Mouse (Mus musculus): ENCODE data around the gene Slc7a7. TPM values are rescaled to one million over a fixed set of nuclear protein-coding genes. Genes with fewer than 3 reads are reported as not detected.
A peak's percentile ranks its signal among the peaks of the same experiment; 100 is the strongest.

The Slc7a7 gene
- total and polyA plus RNA-seq, 3 experiments = 20.1 to 65.6 TPM; not detected in 1

DNA sequence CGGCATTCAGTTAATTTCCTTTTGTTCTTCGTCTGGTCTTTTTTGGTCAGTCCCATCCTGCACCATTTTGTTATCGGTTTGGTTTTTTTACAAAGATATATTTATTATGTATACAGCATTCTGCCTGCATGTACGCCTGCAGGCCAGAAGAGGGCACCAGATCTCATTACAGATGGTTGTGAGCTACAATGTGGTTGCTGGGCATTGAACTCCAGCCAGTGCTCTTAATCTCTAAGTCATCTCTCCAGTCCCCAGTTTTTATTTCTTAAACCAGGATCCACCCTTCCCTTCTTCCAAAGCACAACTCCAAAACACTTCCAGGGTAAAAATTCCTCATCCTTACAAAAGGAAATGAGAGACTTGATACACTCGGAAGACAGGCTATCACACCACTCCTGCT lies 5.8 kb upstream of the Slc7a7 start:
- TF ChIP-seq ETS1 (IDR thresholded peaks at IDR 0.05; ENCODE audit: low read depth, low read length) (peak; percentile 68; the same call in 1 of the 2 replicates), CHD1 (IDR thresholded peaks at IDR 0.05; ENCODE audit: low read depth, low read length) (no peak), KAT2A (conservative IDR thresholded peaks at IDR 0.05; ENCODE audit: low read depth, low read length) (no peak), TBP (IDR thresholded peaks at IDR 0.05; ENCODE audit: low read depth, low read length) (peak; percentile 74), HCFC1 (IDR thresholded peaks at IDR 0.05; ENCODE audit: low read depth, low read length) (0 out of 2 replicates have a peak, but pooled peaks have one; percentile 36), ZC3H11A (IDR thresholded peaks at IDR 0.05; ENCODE audit: low read depth, low read length) (peak; percentile 70), GATA1 (IDR thresholded peaks at IDR 0.05; ENCODE audit: low read depth, low read length) (peak; percentile 72; the same call in 1 of the 2 replicates), SIN3A (IDR thresholded peaks at IDR 0.05; ENCODE audit: low read length) (peak; percentile 48; the same call in 1 of the 2 replicates), POLR2AphosphoS5 (IDR thresholded peaks at IDR 0.05; ENCODE audit: borderline replicate concordance, low read depth, low read length) (no peak), ZNF384 (IDR thresholded peaks at IDR 0.05; ENCODE audit: low read depth, low read length) (peak; percentile 83), TAL1 (IDR thresholded peaks at IDR 0.05; ENCODE audit: low read length) (no peak), EP300 (IDR thresholded peaks at IDR 0.05; ENCODE audit: low read depth in 1 of 2, low read length in 2 of 2) (peak; percentile 15 to 35; a peak in 1 of 4 replicates), MEF2A (IDR thresholded peaks at IDR 0.05; ENCODE audit: extremely low read depth, insufficient replicate concordance, low read depth, low read length, poor library complexity, severe bottlenecking) (no peak), GABPA (IDR thresholded peaks at IDR 0.05; ENCODE audit: low read depth, low read length) (no peak), MAZ (IDR thresholded peaks at IDR 0.05; ENCODE audit: low read depth, low read length) (no peak), TCF12 (IDR thresholded peaks at IDR 0.05; ENCODE audit: low read depth, low read length) (peak; percentile 61; the same call in 1 of the 2 replicates), RCOR1 (IDR thresholded peaks at IDR 0.05; ENCODE audit: low read depth, low read length) (no peak), SMC3 (IDR thresholded peaks at IDR 0.05; ENCODE audit: low read depth, low read length) (peak; percentile 76), POLR2A (IDR thresholded peaks at IDR 0.05; ENCODE audit: control insufficient read depth in 1 of 2, insufficient read depth in 1 of 2, low read depth in 1 of 2, low read length in 2 of 2, poor library complexity in 1 of 2) (peak in 1 of 2 experiments; percentile 57; a peak in 2 of 4 replicates), JUND (IDR thresholded peaks at IDR 0.05; ENCODE audit: low read depth, low read length) (no peak), E2F4 (IDR thresholded peaks at IDR 0.05; ENCODE audit: borderline replicate concordance, low read depth, low read length) (no peak), BHLHE40 (IDR thresholded peaks at IDR 0.05; ENCODE audit: borderline replicate concordance, low read depth, low read length) (no peak), CTCF (IDR thresholded peaks at IDR 0.05 in 2 of 3, conservative IDR thresholded peaks at IDR 0.05 in 1 of 3; ENCODE audit: control insufficient read depth in 1 of 3, insufficient read depth in 1 of 3, low read depth in 2 of 3, low read length in 3 of 3, poor library complexity in 1 of 3, severe bottlenecking in 1 of 3) (peak; percentile 62 to 82 (median 72)), MYC (IDR thresholded peaks at IDR 0.05; ENCODE audit: low read depth, low read length) (peak; percentile 81; the same call in 1 of the 2 replicates), NRF1 (IDR thresholded peaks at IDR 0.05; ENCODE audit: insufficient read depth, low read depth, low read length, poor library complexity, severe bottlenecking) (no peak), RAD21 (IDR thresholded peaks at IDR 0.05; ENCODE audit: low read depth, low read length) (peak; percentile 61)
- Histone ChIP-seq H3K27ac (ENCODE audit: control insufficient read depth, low read depth, low read length) (peak overlapping the region; percentile 100), H3K36me3 (ENCODE audit: control insufficient read depth in 1 of 2, insufficient read depth in 2 of 2, low read length in 2 of 2) (peaks cover 0 to 30% of the 10 kb centered on the region in 2 experiments; a peak in 2 of 4 replicates), H3K9ac (ENCODE audit: control insufficient read depth, low read depth, low read length, poor library complexity, severe bottlenecking) (peak overlapping the region; percentile 76), H3K4me1 (ENCODE audit: control insufficient read depth in 1 of 2, insufficient read depth in 2 of 2, low read length in 2 of 2) (peaks cover 5 to 29% of the 10 kb centered on the region in 2 experiments; a peak in 3 of 4 replicates), H3K9me3 (replicated peaks; ENCODE audit: insufficient read depth, low read length) (no peaks in the 10 kb centered on the region), H3K79me2 (ENCODE audit: control insufficient read depth, insufficient read depth, low read length, poor library complexity) (peaks cover 21% of the 10 kb centered on the region), H3K4me3 (ENCODE audit: control insufficient read depth in 1 of 2, insufficient read depth in 1 of 2, low read depth in 2 of 2, low read length in 2 of 2) (peak overlapping the region; percentile 36 to 60), H3K27me3 (ENCODE audit: control insufficient read depth in 1 of 2, insufficient read depth in 2 of 2, low read length in 2 of 2) (no peaks in the 10 kb centered on the region)
- peak; percentile 85 for DNase-seq (ENCODE audit: low read depth, low spot score)
